Mouse (Mus musculus): ENCODE measurements around the gene Rassf4.

DNA sequence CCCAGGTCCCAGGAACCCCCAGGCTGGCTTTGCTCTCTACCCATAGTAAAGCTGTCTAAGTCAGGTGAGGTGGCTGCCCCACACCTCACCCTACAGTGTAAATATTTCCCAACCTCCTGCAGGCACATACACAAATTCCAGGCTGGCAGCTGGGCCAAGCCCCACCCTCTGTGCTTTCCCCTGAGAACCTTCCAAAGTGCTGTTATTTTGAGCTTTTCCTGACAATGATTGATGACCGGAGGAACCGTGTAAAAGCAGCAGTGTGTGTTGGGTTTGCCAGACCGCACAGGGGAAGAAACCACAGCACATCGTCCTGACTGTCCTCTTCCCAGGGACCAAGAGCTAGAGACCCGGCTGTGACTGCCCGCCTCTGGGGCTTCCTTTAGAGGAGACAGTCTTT is 23.3 kb downstream of the Rassf4 start, which contains the start of gene Depp1:
- TF ChIP-seq TAL1 (IDR thresholded peaks at IDR 0.05; ENCODE audit: low read length) (no peak), GATA1 (IDR thresholded peaks at IDR 0.05; ENCODE audit: low read length) (no peak)

All from erythroblast, embryonic 14.5 days (primary cell).